Mouse (Mus musculus): Measurements from ENCODE around the gene Trank1.

The Trank1 gene

DNA sequence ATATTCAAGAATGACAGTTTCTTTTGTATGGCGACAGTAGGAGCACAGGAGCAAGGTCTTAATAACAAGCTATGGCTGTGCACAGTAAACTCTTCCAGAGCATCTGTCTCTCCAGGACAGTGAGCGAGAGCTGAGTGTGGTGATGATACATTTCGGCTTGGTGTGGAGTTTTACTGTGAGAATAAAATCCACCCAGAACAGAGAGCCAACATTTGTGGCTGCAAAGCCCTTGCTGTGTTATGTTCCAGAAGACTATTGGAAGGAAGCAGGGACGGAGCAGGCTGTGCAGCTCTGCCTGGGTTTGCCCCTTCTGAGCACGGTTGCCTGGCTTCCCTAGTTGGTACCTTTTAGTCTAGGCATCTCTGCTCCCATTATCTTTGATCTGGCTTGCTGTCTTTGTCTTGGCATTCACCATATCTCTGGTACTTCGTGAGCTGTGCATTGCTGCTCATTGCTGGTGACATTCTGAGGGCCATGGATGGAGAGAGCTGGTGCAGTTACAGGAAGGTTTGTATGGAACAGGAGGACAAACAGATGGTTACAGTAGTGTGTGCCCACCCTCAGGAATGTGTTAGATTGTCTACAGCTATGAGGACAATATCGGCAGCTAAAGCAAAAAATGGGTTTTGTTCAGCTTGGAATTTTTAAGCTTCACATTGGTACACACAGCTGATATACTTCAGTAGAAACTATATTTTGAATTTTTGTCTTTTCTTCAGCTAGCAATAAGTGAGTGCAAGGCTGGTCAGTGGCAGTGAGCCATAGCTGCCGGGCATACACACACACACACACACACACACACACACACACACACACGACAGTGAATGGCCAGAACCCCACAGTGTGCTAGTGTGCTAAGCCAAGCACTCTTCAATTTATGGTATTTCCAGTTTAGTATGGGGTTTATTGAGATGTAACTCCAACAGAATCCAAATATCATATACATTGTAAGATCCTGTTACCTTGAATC is 69.8 kb downstream of the Trank1 start:
- DNase-seq (ENCODE audit: low read depth, low spot score), result no peak

DNA sequence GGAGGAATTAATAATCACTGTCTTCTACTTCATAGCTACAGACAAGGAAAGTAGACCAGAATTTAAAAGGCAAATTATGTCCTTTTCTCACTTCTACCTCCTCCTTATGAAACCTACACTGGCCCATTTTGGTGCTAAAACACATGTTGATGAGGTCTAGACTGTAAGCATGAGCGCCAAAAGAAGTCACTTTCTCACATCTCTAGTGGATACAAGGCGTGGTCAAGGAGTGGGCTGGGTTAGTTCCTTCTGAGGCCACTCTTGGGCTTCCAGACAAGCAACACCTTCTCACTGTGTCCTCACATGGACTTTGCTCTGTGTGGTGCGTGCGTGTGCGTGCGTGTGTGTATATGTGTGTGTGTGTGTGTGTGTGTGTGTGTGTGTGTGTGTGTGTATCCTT is 70.9 kb downstream of the Trank1 start:
- DNase-seq (ENCODE audit: low read depth, low spot score), result no peak

DNA sequence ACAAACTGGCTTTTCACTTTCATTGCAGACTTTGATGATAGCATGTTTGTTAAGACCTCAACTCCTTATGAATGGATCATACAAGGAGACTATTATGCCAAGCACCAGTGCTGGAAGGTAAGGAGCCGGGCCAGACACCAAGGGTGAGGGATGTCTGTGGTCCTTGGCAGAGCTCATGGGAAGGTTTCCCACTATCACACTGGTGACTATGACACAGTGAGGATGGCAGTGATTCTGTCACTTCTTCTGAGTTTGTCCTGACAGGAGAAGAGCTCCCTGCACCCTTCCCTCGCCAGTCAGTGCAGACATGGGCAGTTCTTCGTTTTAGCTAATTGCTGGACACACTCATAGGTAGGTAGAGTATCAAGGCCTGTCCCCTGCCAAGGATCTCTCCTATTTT is 71.5 kb downstream of the Trank1 start:
- no peak for DNase-seq (ENCODE audit: low read depth, low spot score)

DNA sequence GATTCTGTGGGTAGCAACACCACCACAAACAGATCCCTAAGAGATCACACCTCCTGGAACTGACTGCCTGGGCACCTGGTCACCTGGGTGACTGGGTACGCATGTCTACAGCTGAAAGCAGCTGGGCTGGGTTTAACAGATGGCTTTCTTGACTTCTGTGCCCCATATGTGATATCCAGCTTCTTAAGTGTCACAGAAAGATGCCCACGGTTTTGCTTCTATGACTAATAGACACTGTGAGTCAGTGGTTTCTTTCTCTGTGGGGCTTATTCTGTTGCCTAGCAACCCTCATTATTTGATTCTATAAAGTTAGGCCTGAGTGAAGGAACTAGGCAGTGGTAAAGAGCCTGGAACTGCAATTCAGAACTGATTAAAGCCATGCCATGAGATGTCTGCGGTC is 72.2 kb downstream of the Trank1 start:
- DNase-seq (ENCODE audit: low read depth, low spot score), result no peak

DNA sequence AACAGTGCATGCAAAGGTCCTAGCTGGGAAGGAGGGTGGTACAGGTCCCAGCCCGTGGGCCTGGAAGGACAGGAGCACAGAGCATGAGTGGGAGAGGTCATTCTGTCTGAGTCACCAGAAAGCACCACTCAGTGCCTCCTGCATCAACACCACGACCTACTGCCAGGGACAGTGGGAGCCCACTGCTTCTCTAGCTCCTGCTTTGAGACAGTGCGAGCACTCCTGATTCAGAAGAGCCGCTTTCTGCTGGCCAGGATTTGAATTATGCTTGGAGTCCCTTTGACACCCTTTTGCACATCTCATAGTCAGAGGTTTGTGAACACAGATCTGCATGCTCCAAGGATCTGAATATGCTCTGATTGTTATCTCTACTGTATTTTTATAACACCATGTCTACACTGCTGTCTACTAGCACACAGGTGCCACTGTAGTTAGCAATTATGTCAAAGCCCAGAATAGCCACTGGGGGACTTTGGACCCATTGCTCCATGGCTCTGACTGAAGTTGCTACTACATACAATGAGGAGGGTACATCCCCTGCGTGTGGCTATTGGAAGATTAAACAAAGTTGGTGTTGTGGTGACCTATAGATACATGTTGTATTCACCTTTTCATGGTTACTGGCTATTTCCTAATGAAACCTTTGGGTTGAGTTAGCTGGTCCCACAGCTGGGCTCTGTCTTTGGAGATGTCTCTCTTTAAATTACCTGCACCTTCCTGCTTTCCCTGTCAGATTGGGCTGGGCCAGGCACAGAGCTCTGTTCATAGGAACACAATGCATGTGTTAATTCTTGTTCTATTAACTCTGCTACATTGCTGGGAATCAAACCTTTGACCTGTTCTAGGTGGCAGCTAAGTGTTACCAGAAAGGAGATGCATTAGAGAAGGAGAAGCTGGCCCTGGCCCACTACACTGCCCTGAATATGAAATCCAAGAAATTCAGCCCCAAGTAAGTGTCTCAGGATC is 74.3 kb downstream of the Trank1 start:
- no peak for DNase-seq (ENCODE audit: low read depth, low spot score)

DNA sequence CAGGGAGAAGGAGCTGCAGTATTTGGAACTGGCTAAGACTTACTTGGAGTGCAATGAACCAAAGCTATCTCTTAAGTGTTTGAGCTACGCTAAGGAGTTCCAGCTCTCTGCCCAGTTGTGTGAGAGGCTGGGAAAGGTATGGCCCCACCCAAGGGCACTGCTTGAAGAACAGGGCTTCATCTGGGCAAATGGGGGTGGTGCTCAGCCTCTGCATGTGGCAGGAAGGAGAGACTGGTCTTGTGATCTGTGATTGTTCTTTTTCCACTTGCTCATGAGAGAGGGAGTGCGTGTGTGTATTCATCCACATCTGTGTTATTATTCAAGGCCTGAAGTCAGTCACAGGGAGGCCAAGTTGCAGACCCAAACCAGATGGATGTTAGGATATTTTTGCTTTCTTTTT is 75.0 kb downstream of the Trank1 start:
- no peak for DNase-seq (ENCODE audit: low read depth, low spot score)

DNA sequence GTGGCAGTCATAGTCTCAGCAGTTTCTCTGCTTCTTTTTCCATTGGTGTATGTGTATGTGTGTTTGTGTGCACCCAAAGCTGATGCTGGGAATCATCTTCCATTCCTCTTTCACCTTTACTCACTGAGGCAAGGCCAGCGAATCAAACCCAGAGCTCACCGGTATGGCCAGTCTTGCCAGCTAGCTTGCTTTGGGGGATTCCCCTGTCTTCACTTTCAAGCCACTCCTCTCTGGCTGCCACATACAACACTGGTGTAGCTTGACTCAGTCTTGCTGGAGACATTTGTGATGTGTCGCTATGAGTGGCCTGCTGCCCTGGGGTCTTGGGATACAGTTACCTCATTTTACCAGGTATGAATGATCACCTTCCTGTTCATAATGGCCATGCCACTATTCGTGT is 76.0 kb downstream of the Trank1 start:
- DNase-seq (ENCODE audit: low read depth, low spot score), result no peak

DNA sequence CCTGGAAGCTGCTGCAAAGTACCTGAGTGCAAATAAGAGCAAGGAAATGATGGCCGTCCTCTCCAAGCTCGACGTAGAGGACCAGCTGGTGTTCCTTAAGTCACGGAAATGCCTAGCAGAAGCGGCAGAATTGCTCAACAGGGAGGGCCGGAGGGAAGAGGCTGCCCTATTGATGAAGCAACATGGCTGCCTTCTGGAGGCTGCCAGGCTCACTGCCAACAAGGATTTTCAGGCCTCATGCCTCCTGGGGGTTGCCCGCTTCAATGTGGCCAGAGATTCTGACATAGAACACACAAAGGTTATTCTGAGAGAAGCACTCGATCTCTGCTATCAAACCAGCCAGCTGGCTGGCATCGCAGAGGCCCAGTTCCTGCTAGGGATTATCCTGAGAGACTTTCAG is 78.5 kb downstream of the Trank1 start:
- DNase-seq (ENCODE audit: low read depth, low spot score), result no peak

DNA sequence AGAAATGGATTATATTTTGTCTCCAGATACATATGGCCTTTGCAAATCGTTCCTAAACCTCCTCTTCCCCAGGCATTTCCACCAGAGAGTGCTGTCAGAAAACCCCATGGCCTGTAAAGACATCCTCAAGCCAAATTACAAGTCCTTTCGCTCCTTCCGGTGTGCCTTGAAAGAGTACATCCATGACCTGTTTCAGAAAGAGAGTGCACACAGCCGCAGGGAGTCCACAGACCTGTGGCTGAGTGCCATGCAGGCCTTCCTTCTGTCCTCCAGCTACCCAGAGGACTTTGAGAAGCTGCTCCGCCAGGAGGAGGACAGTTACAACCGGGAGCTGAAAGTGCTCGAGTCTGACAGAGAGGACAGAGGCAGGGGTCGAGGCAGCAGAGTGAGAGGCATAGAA is 79.5 kb downstream of the Trank1 start:
- DNase-seq (ENCODE audit: low read depth, low spot score), result no peak

DNA sequence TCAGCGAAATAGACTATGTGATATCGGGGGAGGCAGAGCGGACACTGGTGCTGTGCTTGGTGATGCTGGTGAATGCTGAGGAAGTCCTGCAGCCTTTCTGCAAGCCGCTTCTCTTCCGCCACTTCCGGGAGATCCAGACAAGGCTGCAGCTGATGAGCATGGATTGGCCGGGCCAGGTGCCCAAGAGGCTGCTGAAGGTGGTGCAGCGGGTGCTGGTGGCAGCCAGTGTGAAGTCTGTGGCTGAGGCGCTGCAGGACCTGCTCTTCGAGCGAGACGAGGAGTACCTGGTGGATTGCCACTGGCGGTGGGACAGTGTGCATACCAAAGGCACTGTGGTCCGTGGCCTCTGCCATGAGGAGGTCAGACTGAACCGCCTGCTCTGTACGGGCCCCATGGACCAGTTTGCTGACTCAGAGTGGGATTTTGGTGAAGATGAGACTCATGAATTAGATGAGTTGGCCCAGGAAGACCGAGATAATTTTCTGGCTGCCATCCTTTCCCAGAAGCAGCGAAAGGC is 80.4 kb downstream of the Trank1 start:
- DNase-seq (ENCODE audit: low read depth, low spot score), result no peak

DNA sequence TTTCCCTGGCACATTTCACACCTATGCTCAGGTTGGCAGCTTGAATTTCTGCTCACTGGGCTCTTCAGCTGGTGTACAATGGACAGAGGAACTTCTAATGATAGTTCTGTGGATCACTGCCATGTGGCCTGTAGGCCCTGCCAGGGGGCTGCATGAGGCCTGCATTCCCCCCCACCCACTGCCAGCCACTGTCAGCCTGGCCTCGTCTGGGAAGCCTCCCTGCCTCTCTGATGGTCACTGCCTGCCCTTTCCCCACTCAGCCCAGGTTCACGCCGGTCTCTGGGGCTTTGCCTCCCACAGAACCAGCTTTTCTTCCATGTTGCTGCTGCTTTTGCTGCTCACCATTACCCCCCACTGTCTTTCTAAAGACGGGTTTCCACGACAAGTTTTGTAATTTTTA is 83.7 kb downstream of the Trank1 start:
- no peak for DNase-seq (ENCODE audit: low read depth, low spot score)

DNA sequence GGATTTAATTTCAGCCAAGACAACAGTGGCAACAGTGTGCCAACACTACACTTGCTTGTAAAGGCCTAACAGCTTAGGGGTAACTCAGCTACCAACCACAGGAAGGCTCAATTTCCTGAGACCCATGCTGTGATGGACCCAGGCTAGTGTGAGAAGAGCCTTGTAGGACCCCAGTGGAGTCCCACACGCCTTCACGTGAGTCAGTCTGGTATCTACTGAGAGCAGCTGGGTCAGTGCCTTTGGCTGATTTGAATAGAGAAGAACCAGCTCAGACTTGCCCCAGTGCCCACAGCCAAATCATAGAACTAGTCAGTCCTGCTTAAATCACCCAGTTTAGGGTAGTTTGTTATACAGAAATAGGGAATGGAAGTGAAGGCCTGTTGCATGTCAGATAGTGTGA is 86.5 kb downstream of the Trank1 start:
- DNase-seq (ENCODE audit: low read depth, low spot score), result no peak

DNA sequence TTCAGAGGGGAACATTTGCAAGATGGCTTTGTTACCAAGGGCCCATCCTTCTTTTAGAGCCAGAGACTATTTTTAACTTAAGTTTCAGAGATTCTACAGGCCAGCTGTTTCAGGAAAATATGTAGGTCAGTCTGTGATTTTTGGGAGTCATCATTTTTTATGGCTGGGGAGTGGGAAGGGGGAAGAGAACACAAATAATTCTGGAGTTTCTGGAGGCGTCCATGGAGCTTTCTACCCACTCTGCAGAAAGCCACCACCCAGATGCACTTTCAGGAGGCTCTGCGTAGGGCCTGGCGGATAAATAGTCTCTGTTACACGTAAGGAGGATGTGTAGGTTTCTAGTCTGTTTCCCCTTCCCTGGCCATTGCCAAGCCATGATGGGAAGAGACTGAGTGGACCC is 88.5 kb downstream of the Trank1 start:
- DNase-seq (ENCODE audit: low read depth, low spot score), result no peak

DNA sequence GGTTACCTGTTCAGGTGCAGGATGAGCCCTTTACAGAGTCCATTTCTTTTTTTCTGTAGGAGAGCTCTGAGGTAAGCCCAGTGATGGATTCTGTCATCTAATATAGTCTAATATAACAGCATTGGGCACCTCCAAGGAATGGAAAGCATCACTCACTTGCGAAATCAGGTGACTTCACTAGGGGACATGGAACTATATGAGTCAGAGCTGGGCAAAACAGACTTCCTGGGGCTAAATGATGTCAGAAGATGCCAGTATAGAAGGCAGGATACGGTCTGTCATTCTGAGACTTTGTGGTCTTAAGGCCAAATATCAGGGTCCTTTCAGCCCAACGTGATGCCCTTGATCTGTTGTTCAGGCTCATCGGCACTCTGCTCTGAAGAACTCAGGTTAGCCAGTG is 91.6 kb downstream of the Trank1 start:
- DNase-seq (ENCODE audit: low read depth, low spot score), result no peak

DNA sequence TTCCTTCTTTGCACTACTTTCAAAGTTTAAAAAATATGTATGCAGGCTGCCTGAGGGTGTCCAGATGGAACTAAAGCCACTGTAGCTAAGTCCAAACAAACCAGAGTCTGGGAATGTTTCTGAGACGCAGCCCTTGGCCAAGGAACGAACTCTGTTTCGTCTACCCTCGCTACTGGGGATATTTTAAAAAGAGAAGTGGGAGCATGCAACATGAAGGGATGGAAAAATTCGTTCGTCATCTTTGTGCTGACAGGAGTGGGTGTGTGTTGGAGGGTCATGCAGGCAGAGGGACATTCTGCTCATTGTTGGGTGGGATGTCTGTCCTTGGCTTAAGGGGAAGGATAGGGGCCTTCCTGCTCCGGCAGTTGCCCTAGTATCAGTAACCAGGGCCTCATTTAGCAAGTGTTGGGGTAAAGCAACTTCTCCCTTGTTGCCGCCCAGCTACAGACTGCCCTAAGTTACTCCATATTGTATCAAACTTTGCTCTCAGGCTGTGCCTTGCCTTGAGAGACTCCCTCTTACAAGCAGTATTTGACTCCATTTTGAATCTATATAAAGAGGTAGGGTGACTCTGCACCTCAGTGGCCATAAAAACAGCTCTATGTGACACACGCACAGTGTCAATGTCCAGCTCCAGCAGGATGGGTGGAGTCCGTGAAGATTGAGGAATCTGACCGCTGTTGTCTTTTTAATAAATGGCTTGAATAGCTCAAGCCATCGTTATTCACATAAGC is 93.0 kb downstream of the Trank1 start:
- DNase-seq (ENCODE audit: low read depth, low spot score), result no peak

DNA sequence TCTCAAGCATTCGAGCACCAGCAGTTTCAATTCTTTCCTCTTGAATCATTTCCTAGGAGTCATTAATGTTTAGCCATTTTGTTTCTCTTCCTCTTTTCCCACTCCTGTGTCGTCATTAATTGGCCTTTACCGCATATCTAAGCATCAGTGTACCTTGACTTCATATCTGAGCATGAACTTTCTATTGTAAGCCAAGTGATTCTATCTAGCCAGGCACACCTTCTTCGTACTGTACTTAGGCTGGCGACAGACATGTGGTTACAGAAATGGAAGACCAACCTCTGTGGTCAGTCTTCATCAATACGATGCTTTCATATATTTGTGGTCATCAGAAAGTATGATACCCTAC is 93.5 kb downstream of the Trank1 start:
- DNase-seq (ENCODE audit: low read depth, low spot score), result no peak

DNA sequence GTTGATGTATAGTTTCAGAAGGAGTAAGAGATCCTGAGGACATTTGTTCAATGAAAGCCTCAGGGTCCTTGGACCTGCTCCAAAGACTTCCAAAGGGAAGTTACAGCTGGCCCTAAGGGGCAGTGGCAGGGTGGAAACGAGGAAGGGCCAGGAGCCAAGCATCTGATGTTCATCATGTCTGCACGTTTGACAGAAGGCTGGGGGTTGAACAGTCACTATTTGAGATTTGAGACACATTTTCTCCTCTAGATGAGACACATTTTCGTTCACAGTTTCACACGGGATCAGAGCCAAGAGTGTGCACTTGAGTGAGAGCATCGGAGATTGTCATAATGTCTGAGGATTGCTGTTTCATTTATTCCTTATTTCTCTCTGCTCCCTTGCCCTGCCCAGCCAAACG is 96.5 kb downstream of the Trank1 start:
- no peak for DNase-seq (ENCODE audit: low read depth, low spot score)

DNA sequence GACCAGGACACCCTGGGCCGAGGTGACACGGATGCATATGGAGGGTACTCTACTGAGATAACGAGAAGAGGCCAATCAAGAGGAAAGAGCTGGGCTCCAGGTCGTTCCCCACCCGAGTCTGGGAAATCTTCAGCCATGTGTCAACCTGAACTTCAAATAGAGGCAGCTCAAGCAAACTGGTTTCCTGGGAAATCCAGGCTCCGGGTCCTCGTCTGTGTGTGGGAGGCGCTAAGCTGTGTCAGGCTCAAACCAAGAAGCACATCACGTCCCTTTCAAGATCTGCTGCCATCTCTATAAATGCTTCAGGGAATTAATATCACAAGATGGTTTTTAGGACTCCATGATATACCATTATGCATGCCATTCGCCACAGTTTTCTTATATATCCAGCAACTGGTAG is 96.9 kb downstream of the Trank1 start:
- DNase-seq (ENCODE audit: low read depth, low spot score), result no peak

DNA sequence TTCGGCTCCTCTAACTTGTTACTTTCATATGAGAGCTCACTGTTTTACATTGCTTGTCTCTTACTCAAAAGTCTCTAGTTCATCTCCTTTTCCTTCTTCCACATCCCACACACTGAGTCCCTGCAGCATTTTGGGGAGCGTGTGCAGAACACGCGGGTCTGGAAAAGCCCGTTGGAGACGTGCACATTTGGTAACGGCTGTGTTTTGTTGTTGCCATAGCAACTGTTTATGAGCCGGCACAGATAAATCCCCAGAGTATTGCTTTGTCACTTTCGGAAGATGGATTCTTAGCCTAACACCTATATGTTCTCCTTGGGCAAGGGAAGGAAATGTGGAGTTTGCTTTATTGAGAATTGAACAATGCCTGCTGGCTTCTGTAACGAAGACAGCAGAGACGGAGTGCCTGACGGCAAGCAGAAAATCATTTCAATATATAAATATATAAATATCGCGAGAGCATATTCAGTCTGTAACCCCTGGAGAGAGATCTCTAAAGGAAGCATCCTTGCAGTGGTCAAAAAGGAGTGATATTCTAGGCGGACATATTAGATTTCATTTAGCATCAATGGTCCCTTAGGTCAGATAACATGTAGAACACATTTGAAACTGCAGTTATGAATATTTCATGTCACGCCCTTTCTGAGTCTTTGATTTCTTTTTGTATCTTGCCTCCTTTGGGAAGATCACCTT is 101.1 kb downstream of the Trank1 start:
- DNase-seq (ENCODE audit: low read depth, low spot score), result no peak

DNA sequence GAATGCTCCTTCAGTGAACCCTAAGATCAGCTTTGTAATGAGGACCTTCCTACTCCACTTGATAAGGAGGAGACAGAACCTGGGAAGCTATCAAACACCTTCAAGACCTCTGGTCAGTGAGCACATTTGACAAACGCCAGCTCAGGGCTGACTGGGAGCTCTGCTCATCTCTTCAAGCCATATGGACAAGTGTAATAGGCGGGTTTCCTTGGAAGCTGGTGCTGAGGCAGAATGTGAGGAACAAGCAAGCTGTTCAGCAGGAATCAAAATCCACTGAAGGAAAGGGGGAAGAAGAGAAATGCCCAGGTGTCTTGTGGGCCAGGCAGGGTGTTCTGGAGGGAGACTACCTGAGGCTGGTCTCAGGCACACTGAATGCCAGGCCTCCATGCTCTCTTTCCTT is 110.3 kb downstream of the Trank1 start:
- DNase-seq (ENCODE audit: low read depth, low spot score), result no peak

DNA sequence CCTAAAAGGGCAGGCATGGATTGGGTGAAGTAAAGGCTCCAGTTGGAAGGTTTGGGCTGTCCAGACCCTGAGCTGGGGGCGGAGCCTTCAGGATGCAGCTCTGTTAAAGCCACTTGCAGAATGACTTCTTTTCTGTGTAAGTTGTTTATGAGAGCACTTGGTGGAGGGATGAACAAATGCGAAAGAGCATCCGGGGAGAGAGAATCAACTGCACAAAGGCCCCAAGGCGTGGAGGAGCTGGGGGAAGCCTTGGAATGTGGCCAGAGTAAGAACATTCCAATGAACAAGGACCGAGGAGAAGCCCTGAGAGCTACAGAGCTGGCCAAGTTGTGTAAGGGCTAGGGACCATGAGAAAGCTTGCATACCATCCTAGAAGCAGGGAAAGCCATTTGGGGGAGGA is 111.0 kb downstream of the Trank1 start:
- DNase-seq (ENCODE audit: low read depth, low spot score), result no peak

Data from WW6 (cell line).